Mouse (Mus musculus): ENCODE measurements at regions not wholly inside any gene's neighbourhood (a gene's known extent, or its start where the extent isn't known, plus 50 kb on each side); places are given as distances from the start of the nearest gene placed in this dataset.
A peak's percentile ranks its signal among the peaks of the same experiment; 100 is the strongest.

GRCm38 (mm10) chrX:161487691-161488090 lies 200.4 kb downstream of the Gm15262 start:
- no peak for DNase-seq

DNA sequence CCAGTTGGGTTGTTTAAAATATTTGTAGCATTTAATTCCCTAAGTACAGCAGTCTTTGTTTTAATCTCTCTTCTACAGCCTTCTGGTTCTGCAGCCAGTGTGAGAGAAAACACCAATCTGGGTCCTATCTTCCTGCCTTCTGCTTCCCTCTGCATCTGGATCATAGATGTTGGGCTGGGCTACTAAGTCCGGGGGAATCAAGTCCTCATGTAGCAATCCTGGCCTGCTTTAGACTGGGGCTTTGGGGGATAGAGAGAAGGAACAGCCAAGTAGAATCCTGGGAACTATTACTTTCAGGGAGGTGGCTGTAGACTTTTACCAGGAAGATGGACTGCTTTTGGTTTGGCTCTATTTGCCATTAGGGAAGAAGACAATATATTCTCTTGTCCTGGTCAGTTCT lies 205.5 kb upstream of the Rai2 start:
- no peak for DNase-seq

GRCm38 (mm10) chrX:161523432-161524256 lies 193.2 kb upstream of the Rai2 start:
- DNase-seq, result no peak

DNA sequence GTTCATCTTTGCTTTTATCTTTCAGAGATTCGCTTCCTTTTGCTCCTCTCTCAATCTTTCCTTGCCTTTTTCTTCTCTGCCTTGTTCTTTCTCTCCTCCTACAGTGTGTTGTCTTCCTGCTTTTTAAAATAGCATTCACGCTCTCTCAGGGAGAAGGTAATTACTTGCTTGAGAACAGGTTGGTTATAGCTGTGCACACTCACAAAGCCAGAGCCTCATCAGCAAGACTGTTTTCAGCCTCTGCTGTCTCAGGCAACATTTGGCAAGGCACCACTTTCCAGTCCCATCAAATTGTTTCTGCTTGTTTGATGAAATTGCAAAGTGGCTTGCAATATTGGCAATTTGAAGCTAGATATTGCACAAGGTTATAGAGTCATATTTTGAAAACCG lies 192.6 kb upstream of the Rai2 start:
- no peak for DNase-seq

DNA sequence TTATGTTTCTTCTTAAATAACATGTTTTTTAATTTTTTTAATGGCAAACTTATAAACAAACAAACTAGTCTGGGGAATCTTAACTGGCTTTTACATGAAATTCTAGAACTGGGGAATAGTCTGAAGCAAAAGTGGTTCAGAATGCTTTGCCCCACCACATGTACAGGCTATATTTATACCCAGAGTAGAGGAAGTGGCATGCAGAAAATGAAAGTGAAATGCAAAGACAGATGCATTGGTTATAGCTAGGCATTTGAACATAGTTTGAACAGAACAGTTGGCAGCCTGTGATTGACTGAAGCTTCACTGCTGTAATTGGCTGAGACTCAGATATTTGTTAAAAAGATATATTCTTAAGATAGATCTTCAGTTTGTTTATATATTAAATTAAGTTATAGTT lies 179.6 kb upstream of the Rai2 start:
- no peak for DNase-seq

- DNase-seq, result no peak
Observed at GRCm38 (mm10) chrX:161556896-161557295, 160.0 kb upstream of the Rai2 start.

DNA sequence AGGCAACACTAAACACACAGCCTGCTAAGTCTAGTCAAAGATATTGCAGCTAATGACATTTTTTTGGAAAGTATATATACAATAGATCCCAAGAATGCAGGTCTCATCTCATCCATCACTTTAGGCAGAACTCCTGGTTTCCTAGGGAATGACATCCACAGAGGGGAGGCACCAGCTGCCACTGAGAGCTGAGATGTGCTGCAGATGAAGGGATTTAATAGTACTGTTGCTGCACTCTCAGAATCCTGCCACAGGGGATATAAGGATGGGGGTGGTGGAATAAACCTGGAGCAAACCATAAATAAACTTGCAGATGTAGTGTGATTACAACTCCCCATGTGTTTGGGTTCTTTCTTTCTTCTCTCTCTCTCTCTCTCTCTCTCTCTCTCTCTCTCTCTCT lies 158.4 kb upstream of the Rai2 start:
- no peak for DNase-seq

GRCm38 (mm10) chrX:161566435-161566834 lies 150.4 kb upstream of the Rai2 start:
- DNase-seq, result no peak

GRCm38 (mm10) chrX:161582019-161582659 lies 134.7 kb upstream of the Rai2 start:
- no peak for DNase-seq

GRCm38 (mm10) chrX:161583872-161584271 lies 133.0 kb upstream of the Rai2 start:
- DNase-seq, result no peak

GRCm38 (mm10) chrX:161633869-161634268 lies 83.0 kb upstream of the Rai2 start:
- DNase-seq, result no peak

- no peak for DNase-seq
Observed at GRCm38 (mm10) chrX:161634342-161634741, 82.5 kb upstream of the Rai2 start.

DNA sequence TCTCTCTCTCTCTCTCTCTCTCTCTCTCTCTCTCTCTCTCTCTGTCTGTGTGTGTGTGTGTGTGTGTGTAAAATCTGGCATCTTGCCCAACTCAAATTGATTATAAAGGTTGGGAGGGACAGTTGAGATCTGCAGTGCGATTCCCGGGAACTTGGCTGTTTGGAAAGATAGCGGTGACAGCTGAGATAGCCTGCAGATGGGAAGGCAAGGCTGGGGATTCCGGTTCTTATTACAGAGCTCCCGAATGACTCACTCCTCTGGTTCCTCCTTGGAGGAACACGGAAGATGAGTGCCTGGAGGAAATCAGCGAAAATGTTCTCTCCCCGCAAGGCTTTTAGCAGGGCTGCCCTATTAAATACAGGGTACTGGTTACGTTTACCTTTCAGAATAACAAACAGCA lies 81.2 kb upstream of the Rai2 start:
- peak; percentile 6 to 11 for DNase-seq

- no peak for DNase-seq
Observed at GRCm38 (mm10) chrX:161653106-161653505, 63.8 kb upstream of the Rai2 start.

DNA sequence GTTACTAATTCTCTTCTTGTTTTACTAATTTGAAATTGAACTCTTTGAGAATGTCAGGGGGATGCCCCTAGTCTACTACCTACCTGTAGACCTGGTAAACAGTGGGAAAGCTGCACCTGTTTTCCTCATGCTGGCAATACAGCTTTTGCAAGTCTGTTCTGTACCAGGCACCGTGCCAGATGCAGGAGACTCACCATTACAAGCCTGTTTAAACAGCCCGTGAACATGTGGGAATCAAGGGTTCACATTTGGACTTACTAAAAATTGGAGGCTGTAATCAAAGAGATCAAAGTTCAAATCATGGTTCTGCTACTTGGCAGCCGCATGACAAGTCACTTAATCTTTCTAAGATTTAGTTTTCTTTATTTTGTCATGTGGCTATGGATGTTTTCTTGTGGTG lies 56.8 kb upstream of the Rai2 start:
- peak; percentile 1 to 3 for DNase-seq

DNA sequence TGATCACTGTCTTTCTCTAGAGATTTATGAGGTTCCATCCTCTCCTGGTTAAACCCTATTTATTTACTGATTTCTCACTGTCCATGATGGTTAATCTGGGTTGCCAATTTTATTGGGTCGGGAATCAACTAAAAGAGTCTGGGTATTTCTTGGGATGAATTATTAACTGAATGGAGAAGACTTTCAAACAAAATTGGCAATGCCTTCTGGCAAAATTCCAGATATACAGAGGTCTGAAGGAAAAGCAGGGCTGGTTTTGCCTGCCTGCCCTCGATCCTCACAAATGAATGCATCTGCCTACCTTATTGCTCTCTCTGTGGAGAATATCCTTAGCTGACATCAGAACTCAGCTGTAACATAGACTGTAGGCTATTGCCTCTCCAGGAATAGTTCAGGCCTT lies 54.9 kb upstream of the Rai2 start:
- DNase-seq, result no peak

All from kidney, postnatal 4 days (tissue).